Mouse (Mus musculus): ENCODE measurements around the gene Acot7.

DNA sequence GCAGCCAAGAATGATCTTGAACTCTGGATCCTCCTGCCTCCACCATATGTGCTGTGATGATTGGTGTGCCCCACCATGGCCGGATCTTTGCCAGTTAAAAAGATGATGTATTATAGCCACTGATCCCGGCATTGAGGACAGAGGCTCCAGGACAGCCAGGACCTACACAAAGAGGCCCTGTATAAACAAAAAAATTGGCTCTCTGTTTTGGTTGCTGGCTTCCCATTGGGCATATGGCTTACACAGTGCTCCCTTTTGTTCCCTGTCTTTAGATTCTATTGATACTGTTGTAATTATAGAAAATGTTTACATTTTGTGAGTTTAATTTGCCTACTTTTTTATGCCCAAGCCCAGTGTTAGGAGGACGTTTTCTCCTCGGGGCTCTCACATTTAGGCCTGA, 14.6 kb downstream of the Acot7 start:
- no peak for TF ChIP-seq POLR2A (IDR thresholded peaks at IDR 0.05; ENCODE audit: extremely low read depth, insufficient read depth, low read length)
- TF ChIP-seq CTCF (IDR thresholded peaks at IDR 0.05; ENCODE audit: low read depth, low read length): no peak
